Mouse (Mus musculus): Measurements from ENCODE around the gene Phykpl.
"Not testable (repeated sequence)": the region's sequence is repeated elsewhere in the genome, so short reads cannot be mapped to it uniquely, and the experiment has no call there.

Gene Phykpl

GRCm38 (mm10) chr11:51619409-51620060 lies 35.0 kb downstream of the Phykpl start, which contains the start of gene Nhp2:
Nhp2 (plus strand) TSS chr11:51619735.
- DNase-seq = peak; percentile 97 to 99

GRCm38 (mm10) chr11:51620084-51620483 lies 35.5 kb downstream of the Phykpl start:
- DNase-seq = no peak

GRCm38 (mm10) chr11:51621776-51622175 lies 37.2 kb downstream of the Phykpl start:
- no peak for DNase-seq

- no peak for DNase-seq
Observed at GRCm38 (mm10) chr11:51622971-51623491, 38.5 kb downstream of the Phykpl start.

- DNase-seq = no peak
Observed at GRCm38 (mm10) chr11:51625187-51625820, 40.7 kb downstream of the Phykpl start.

- no peak for DNase-seq
Observed at GRCm38 (mm10) chr11:51627425-51627824, 42.9 kb downstream of the Phykpl start.

- no peak for DNase-seq
Observed at GRCm38 (mm10) chr11:51627907-51628306, 43.4 kb downstream of the Phykpl start.

GRCm38 (mm10) chr11:51629651-51630314 lies 45.2 kb downstream of the Phykpl start:
- no peak for DNase-seq

- peak in 1 of 2 experiments; percentile 34 for DNase-seq
Observed at GRCm38 (mm10) chr11:51632130-51632753, 47.7 kb downstream of the Phykpl start.

- DNase-seq = not testable (repeated sequence)
Observed at GRCm38 (mm10) chr11:51633200-51633599, 48.6 kb downstream of the Phykpl start.

- no peak for DNase-seq
Observed at GRCm38 (mm10) chr11:51633721-51634120, 49.2 kb downstream of the Phykpl start.

- DNase-seq = no peak
Observed at GRCm38 (mm10) chr11:51635127-51635524, 50.6 kb downstream of the Phykpl start.

GRCm38 (mm10) chr11:51635525-51636322 lies 51.2 kb downstream of the Phykpl start, which contains the start of gene Rmnd5b:
Rmnd5b (minus strand) TSS chr11:51635896.
- DNase-seq = peak; percentile 90 to 94

GRCm38 (mm10) chr11:51636323-51636684 lies 51.7 kb downstream of the Phykpl start:
- peak; percentile 69 to 83 for DNase-seq

GRCm38 (mm10) chr11:51637971-51638414 lies 53.4 kb downstream of the Phykpl start:
- DNase-seq = no peak

- DNase-seq = no peak
Observed at GRCm38 (mm10) chr11:51638497-51638896, 53.9 kb downstream of the Phykpl start.

GRCm38 (mm10) chr11:51640748-51641147 lies 56.2 kb downstream of the Phykpl start:
- DNase-seq = peak in 1 of 2 experiments; percentile 63

GRCm38 (mm10) chr11:51643202-51643601 lies 58.6 kb downstream of the Phykpl start:
- no peak for DNase-seq

- peak in 1 of 2 experiments; percentile 54 for DNase-seq
Observed at GRCm38 (mm10) chr11:51643761-51644160, 59.2 kb downstream of the Phykpl start.

GRCm38 (mm10) chr11:51644217-51644616 lies 59.7 kb downstream of the Phykpl start:
- no peak for DNase-seq

GRCm38 (mm10) chr11:51645293-51645692 lies 60.7 kb downstream of the Phykpl start:
- DNase-seq = no peak

- peak in 1 of 2 experiments; percentile 30 for DNase-seq
Observed at GRCm38 (mm10) chr11:51646245-51646644, 61.7 kb downstream of the Phykpl start.

Measured in kidney, postnatal 25 days (tissue).